Mouse (Mus musculus): ENCODE results near the gene Gm20458.

The Gm20458 gene

DNA sequence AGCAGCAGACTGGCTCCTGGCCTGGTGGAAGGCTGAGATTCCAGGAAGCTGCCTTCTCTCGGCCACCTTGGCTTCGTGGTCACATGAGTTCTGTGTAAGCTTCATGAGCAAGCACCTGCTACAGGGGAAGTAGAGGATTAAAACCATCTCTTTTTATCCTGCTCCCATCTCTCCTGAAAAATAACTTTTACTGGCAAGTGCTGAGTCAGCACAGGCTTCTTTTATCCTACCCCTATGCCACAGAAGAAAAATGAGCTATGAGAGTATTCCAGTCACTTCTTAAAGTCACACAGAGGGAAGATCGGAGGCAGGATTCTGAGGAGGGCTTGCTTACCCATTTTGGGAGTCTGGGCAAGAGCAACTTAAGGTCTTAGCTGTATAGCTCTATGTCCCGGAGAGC is 76.2 kb downstream of the Gm20458 start:
- no peak for DNase-seq (ENCODE audit: low read depth, low spot score)
